Mouse (Mus musculus) G1E (cell line): ENCODE data around the gene Zfp398. TPM values are rescaled to one million over a fixed set of nuclear protein-coding genes. Genes with fewer than 3 reads are reported as not detected.

Source experiments
- ATAC-seq: 2 replicates; pipeline ENCODE4 v1.8.0; 2016; ENCODE audit warnings: mild to moderate bottlenecking; ENCODE audit not compliant: insufficient number of reproducible peaks, poor library complexity, low FRiP score, severe bottlenecking; ENCODE audit errors: extremely low read depth
- DNase-seq: peaks from one replicate; pipeline ENCODE4 v3.0.0; 2012; ENCODE audit warnings: low spot score
- H3K27me3 ChIP-seq: 2 replicates; pipeline ENCODE4 v1.6.1; 2012; ENCODE audit warnings: mild to moderate bottlenecking, low read length, inconsistent platforms; ENCODE audit not compliant: insufficient read depth
- H3K36me3 ChIP-seq: replicated peaks from 2 replicates; pipeline ENCODE3; 2012; ENCODE audit warnings: mild to moderate bottlenecking, inconsistent platforms
- H3K4me1 ChIP-seq: 2 replicates; pipeline ENCODE4 v1.6.1; 2012; ENCODE audit warnings: low read depth, low read length, inconsistent platforms, mixed read lengths; ENCODE audit not compliant: insufficient read depth
- H3K4me3 ChIP-seq: 2 replicates; pipeline ENCODE4 v1.5.1; 2012; ENCODE audit warnings: low read depth, mild to moderate bottlenecking, inconsistent platforms, low read length, moderate library complexity, mixed read lengths
- H3K9me3 ChIP-seq: replicated peaks from 2 replicates; pipeline ENCODE4 v1.6.1; 2012; ENCODE audit warnings: inconsistent platforms
- CTCF ChIP-seq: IDR thresholded peaks from 2 replicates; pipeline ENCODE4 v1.5.1; 2012; ENCODE audit warnings: low read depth, low read length, inconsistent platforms, mixed read lengths
- GATA1 ChIP-seq: IDR thresholded peaks from 2 replicates; pipeline ENCODE4 v1.6.1; 2012; ENCODE audit warnings: borderline replicate concordance, low read length, inconsistent platforms, mixed read lengths
- GATA2 ChIP-seq: IDR thresholded peaks from 2 replicates; pipeline ENCODE4 v1.6.1; 2012; ENCODE audit warnings: low read depth, low read length, inconsistent platforms, borderline replicate concordance
- POLR2AphosphoS5 ChIP-seq: IDR thresholded peaks from 2 replicates; pipeline ENCODE4 v1.6.1; 2012; ENCODE audit warnings: low read depth, low read length, inconsistent platforms; ENCODE audit not compliant: insufficient replicate concordance
- TAL1 ChIP-seq: conservative IDR thresholded peaks from 2 replicates; pipeline ENCODE4 v1.6.1; 2012; ENCODE audit warnings: low read depth, low read length, inconsistent platforms, mixed read lengths
- polyA plus RNA-seq: library from polyadenylated mRNA; stranded (reverse); fragments of >175 nt; gene quantifications from 2 replicates; pipeline ENCODE4 v1.2.3, GENCODE M21; 2012
- total RNA-seq, 2 experiments: library from RNA; stranded (forward) in 1 of 2; stranded (reverse) in 1 of 2; fragments of 200-1000 nt in 1 of 2; fragments of >200 nt in 1 of 2; fragmentation: Nextera tagmentation in 1 of 2; gene quantifications; 2 replicates each; pipeline ENCODE4 v1.2.3; 2014 to 2017

Gene Zfp398
- total and polyA plus RNA-seq, 3 experiments: 4.6 to 27.5 (median 15.7) TPM

DNA sequence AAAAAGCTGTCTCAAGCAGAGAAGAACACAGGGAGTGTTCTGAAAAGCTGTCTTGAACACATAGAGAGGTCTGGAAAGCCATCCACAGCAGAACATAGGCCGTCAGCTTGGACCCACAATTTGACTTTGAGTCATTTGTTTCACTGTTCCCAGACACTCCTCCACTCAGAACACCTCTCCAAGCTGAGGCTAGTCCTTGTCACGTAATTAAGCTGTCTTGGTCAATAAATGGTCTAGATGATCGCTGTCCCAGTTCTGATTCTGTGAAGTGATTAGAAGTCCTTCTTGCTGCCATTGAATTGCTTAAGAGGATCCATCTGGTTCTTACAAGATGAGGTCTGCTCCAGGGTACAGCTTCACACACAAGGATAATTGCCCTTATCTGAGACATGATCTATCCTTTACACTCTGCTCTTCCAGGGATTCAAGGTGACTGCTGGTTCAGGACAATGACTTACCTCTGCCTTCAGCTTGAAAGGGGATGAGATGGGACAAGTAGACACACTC is 83.4 kb downstream of the Zfp398 start:
- Histone ChIP-seq H3K27me3 (no peaks in the 10 kb centered on the region), H3K36me3 (peaks cover 11% of the 10 kb centered on the region), H3K4me1 (peaks cover 37% of the 10 kb centered on the region), H3K9me3 (no peaks in the 10 kb centered on the region), H3K4me3 (no peak overlapping the region)
- ATAC-seq (no peak), DNase-seq (no peak)
- TF ChIP-seq POLR2AphosphoS5 (no peak), CTCF (no peak), GATA1 (no peak), GATA2 (no peak), TAL1 (no peak)

- Histone ChIP-seq H3K4me1 (peaks cover 37% of the 10 kb centered on the region), H3K4me3 (peak overlapping the region; percentile 87), H3K36me3 (peaks cover 11% of the 10 kb centered on the region), H3K27me3 (no peaks in the 10 kb centered on the region), H3K9me3 (no peaks in the 10 kb centered on the region)
- ATAC-seq (0 out of 2 replicates have a peak, but pooled peaks have one; percentile 15), DNase-seq (no peak)
- TF ChIP-seq GATA2 (no peak), GATA1 (no peak), TAL1 (no peak), POLR2AphosphoS5 (no peak), CTCF (no peak)
Measured at GRCm38 (mm10) chr6:47919646-47920446, 84.4 kb downstream of the Zfp398 start.

- Histone ChIP-seq H3K4me3 (peak within 1 kb of the TSS; percentile 87), H3K4me1 (peaks cover 38% of the 10 kb centered on the region), H3K36me3 (peaks cover 16% of the 10 kb centered on the region), H3K27me3 (no peaks in the 10 kb centered on the region), H3K9me3 (no peaks in the 10 kb centered on the region)
- peak; percentile 84 for DNase-seq
- TF ChIP-seq GATA1 (no peak), POLR2AphosphoS5 (no peak), CTCF (no peak), TAL1 (no peak), GATA2 (no peak)
- peak; percentile 77 for ATAC-seq
Measured at GRCm38 (mm10) chr6:47920447-47921340, 85.2 kb downstream of the Zfp398 start, which contains the start of gene Zfp212. Gene Zfp212 (plus strand): TSS chr6:47920476.

Other genes with a start within 250 kb of the Zfp398 start
- 268 and 285 TPM in 2 replicates for gene Ezh2, start 240.3 kb upstream of the Zfp398 start, total RNA-seq (2014; fragmentation: Nextera tagmentation)
- 81.1 and 97.6 TPM in 2 replicates for gene Ezh2, start 240.3 kb upstream of the Zfp398 start, total RNA-seq (2017)
- gene Ezh2, start 240.3 kb upstream of the Zfp398 start, polyA plus RNA-seq: 47.1 and 56.7 TPM in 2 replicates
- 46.6 and 55.0 TPM in 2 replicates for gene Pdia4, start 22.2 kb upstream of the Zfp398 start, total RNA-seq (2014; fragmentation: Nextera tagmentation)
- gene Pdia4, start 22.2 kb upstream of the Zfp398 start, total RNA-seq (2017): 95.8 and 96.7 TPM in 2 replicates
- gene Pdia4, start 22.2 kb upstream of the Zfp398 start, polyA plus RNA-seq: 4.0 and 5.0 TPM in 2 replicates
- gene Zfp786, start 4.8 kb upstream of the Zfp398 start, total RNA-seq (2014; fragmentation: Nextera tagmentation): 2.7 and 9.3 TPM in 2 replicates
- 0.99 and 1.1 TPM in 2 replicates for gene Zfp786, start 4.8 kb upstream of the Zfp398 start, total RNA-seq (2017)
- gene Zfp786, start 4.8 kb upstream of the Zfp398 start, polyA plus RNA-seq: 0.20 and 0.26 TPM in 2 replicates
- gene Zfp282, start 41.5 kb downstream of the Zfp398 start, total RNA-seq (2014; fragmentation: Nextera tagmentation): 11.1 and 14.3 TPM in 2 replicates
- gene Zfp282, start 41.5 kb downstream of the Zfp398 start, total RNA-seq (2017): 13.3 and 13.6 TPM in 2 replicates
- 24.6 and 24.9 TPM in 2 replicates for gene Zfp282, start 41.5 kb downstream of the Zfp398 start, polyA plus RNA-seq
- gene Zfp212, start 84.8 kb downstream of the Zfp398 start, total RNA-seq (2014; fragmentation: Nextera tagmentation): 11.1 and 11.4 TPM in 2 replicates
- 7.6 and 8.2 TPM in 2 replicates for gene Zfp212, start 84.8 kb downstream of the Zfp398 start, total RNA-seq (2017)
- gene Zfp212, start 84.8 kb downstream of the Zfp398 start, polyA plus RNA-seq: 14.0 and 16.5 TPM in 2 replicates
- 6.2 and 6.5 TPM in 2 replicates for gene Zfp956, start 117.7 kb downstream of the Zfp398 start, total RNA-seq (2014; fragmentation: Nextera tagmentation)
- gene Zfp956, start 117.7 kb downstream of the Zfp398 start, total RNA-seq (2017): 5.8 and 8.6 TPM in 2 replicates
- 5.5 and 8.0 TPM in 2 replicates for gene Zfp956, start 117.7 kb downstream of the Zfp398 start, polyA plus RNA-seq
- 27.4 and 28.0 TPM in 2 replicates for gene Zfp777, start 213.2 kb downstream of the Zfp398 start, total RNA-seq (2014; fragmentation: Nextera tagmentation)
- gene Zfp777, start 213.2 kb downstream of the Zfp398 start, total RNA-seq (2017): 22.1 and 25.4 TPM in 2 replicates
- 69.6 and 86.8 TPM in 2 replicates for gene Zfp777, start 213.2 kb downstream of the Zfp398 start, polyA plus RNA-seq